Mouse (Mus musculus): Measurements from ENCODE around the gene Ercc1. TPM values are rescaled to one million over a fixed set of nuclear protein-coding genes. Genes with fewer than 3 reads are reported as not detected.

Gene Ercc1
- total RNA-seq (2023): 67.1 TPM

GRCm38 (mm10) chr7:19344237-19344847, at the start of gene Ercc1:
TSS of gene Ercc1 (plus strand) at chr7:19344778.

GRCm38 (mm10) chr7:19309884-19310641, 34.5 kb upstream of the Ercc1 start, which contains the start of gene Fosb:
TSS of gene Fosb (minus strand) at chr7:19310051.

GRCm38 (mm10) chr7:19359299-19359891, 14.8 kb downstream of the Ercc1 start, which contains the start of the genes Cd3eap and Ppp1r13l:
TSS of gene Cd3eap (minus strand) at chr7:19359483.
TSS of gene Ppp1r13l (plus strand) at chr7:19359749.

DNA sequence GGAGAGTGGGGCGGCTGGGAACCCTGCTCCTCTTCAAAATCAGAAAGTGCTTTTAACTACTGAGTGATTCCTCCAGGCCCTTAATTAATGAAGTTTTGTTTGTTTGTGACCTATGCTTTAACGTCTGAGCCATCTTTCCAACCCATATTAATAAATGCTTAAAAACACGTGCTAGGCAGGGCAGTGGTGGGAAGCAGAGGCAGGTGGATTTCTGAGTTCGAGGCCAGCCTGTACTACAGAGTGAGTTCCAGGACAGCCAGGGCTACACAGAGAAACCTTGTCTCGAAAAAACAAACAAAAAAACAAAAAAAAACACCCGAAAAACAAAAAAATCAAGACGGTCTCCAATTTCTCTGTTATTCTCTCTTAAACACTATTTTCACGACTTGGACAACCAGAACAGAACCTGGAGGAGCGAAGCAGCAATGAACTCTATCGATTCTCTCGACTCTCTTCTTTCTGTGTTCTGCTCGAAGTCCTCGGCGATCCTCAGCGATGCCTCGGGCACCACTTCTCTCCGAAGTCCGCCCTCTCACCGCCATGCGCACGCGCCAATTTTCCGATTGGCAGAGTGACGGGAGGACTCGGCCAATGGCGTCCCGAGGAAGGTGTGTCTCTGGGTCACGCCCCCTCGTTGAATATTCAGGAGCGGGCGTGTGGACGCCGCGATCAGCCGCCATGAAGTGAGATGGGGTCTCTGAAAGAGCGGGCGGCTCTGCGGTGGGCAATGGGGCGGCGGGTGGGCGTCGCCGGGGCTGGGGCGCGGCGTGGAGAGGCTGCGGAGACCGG, 37.0 kb downstream of the Ercc1 start, which contains the start of gene Ercc2:
Gene Ercc2 (plus strand): TSS at position 634 of the 789 bp plus-strand sequence.

GRCm38 (mm10) chr7:19403731-19404296, 59.2 kb downstream of the Ercc1 start, which contains the start of gene Klc3:
TSS of gene Klc3 (minus strand) at chr7:19404104.

DNA sequence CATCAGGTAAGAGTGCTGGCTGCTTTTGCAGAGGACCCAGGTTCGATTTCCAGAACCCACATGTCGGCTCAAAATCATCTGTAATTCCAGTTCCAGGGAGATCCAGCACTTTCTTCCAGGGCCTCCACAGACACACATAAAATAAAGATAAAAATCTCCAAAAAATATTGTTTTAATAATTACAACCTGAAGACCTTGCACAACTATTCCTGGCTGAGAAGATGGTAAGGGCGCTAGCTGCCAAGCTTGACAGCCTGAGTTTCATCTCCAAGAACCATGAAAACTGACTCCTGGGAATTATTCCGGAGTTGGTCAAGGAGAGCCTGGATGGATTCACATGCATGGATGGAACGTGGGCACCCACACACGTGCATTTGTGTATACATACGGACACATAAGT, 59.9 kb downstream of the Ercc1 start, which contains the start of gene Ckm:
Gene Ckm (plus strand): TSS at position 301 of the 400 bp plus-strand sequence.

Other genes starting within 250 kb of the Ercc1 start
- gene Gm4969, start 226.4 kb upstream of the Ercc1 start, total RNA-seq (2023): not detected
- gene Fbxo46, start 224.9 kb upstream of the Ercc1 start, total RNA-seq (2023): 15.4 TPM
- 12.2 TPM for gene Qpctl, start 195.5 kb upstream of the Ercc1 start, total RNA-seq (2023)
- 62.7 TPM for gene Snrpd2, start 195.1 kb upstream of the Ercc1 start, total RNA-seq (2023)
- not detected for gene Gipr, start 178.7 kb upstream of the Ercc1 start, total RNA-seq (2023)
- gene Eml2, start 168.4 kb upstream of the Ercc1 start, total RNA-seq (2023): 16.0 TPM
- gene Gpr4, start 132.2 kb upstream of the Ercc1 start, total RNA-seq (2023): not detected
- gene Opa3, start 116.4 kb upstream of the Ercc1 start, total RNA-seq (2023): 42.1 TPM
- 262 TPM for gene Vasp, start 73.0 kb upstream of the Ercc1 start, total RNA-seq (2023)
- 0.76 TPM for gene Ppm1n, start 64.7 kb upstream of the Ercc1 start, total RNA-seq (2023)
- gene Rtn2, start 62.2 kb upstream of the Ercc1 start, total RNA-seq (2023): not detected
- gene Fosb, start 34.7 kb upstream of the Ercc1 start, total RNA-seq (2023): 701 TPM
- gene Cd3eap, start 14.7 kb downstream of the Ercc1 start, total RNA-seq (2023): 9.0 TPM
- 1.3 TPM for gene Ppp1r13l, start 15.0 kb downstream of the Ercc1 start, total RNA-seq (2023)
- 69.8 TPM for gene Ercc2, start 37.2 kb downstream of the Ercc1 start, total RNA-seq (2023)
- gene Klc3, start 59.3 kb downstream of the Ercc1 start, total RNA-seq (2023): 5.9 TPM
- gene Ckm, start 60.0 kb downstream of the Ercc1 start, total RNA-seq (2023): not detected
- 26.5 TPM for gene Mark4, start 114.0 kb downstream of the Ercc1 start, total RNA-seq (2023)
- gene Exoc3l2, start 118.6 kb downstream of the Ercc1 start, total RNA-seq (2023): not detected
- gene Bloc1s3, start 163.6 kb downstream of the Ercc1 start, total RNA-seq (2023): 3.3 TPM
- 23.3 TPM for gene Trappc6a, start 163.6 kb downstream of the Ercc1 start, total RNA-seq (2023)
- not detected for gene Nkpd1, start 173.1 kb downstream of the Ercc1 start, total RNA-seq (2023)
- 56.4 TPM for gene Ppp1r37, start 218.3 kb downstream of the Ercc1 start, total RNA-seq (2023)
- gene Zfp296, start 232.5 kb downstream of the Ercc1 start, total RNA-seq (2023): 1.5 TPM
- 42.3 TPM for gene Gemin7, start 232.8 kb downstream of the Ercc1 start, total RNA-seq (2023)